Mouse (Mus musculus) cerebellum, adult 18-20 months (tissue): ENCODE measurements around the gene Ift57.

Experiments used
- DNase-seq, 2 experiments: peaks; one replicate each; pipeline ENCODE4 v3.0.0; 2021

Gene Ift57

GRCm38 (mm10) chr16:49698620-49699525 is at the start of gene Ift57:
Ift57 (plus strand) TSS chr16:49699233.
- peak; percentile 98 to 99 for DNase-seq

GRCm38 (mm10) chr16:49657182-49657581 is 41.9 kb upstream of the Ift57 start:
- DNase-seq = no peak

- no peak for DNase-seq
These were observed 41.0 kb upstream of the Ift57 start for GRCm38 (mm10) chr16:49658029-49658428.

DNA sequence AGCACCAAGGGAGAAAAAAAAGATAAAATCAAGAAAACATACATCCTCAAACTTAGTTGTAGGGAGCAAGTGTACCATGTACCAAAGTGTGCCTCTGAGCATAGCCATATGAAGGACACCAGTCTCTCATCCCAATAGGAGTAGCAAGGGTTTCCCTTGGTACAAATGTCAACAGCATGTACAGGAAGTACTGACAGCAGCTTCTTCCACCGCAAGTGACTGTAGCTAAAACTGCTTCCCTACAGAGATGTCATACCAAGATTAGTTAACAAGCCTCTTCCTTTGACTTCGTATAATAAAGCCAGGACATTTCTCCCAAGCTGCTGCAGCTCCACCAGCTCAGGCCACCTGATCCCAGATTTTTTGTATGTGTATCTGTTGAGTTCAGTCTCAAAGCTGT is 39.9 kb upstream of the Ift57 start:
- DNase-seq = no peak

DNA sequence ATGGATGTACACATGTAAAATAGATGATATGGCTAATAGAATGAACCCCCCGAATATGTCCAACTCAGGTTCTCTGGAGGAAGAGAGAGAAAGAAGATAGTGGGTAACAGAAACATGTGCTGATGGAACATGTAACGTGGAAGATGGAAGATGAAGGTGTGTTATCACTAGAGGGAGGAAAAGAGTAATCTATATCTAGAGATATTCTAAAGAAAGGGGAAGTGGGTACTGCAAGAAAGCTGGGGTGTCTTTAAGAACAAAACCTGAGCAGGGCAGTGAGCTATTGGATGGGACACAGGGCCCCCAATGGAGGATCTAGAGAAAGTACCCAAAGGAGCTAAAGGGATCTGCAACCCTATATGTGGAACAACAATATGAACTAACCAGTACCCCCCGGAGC is 38.9 kb upstream of the Ift57 start:
- no peak for DNase-seq

DNA sequence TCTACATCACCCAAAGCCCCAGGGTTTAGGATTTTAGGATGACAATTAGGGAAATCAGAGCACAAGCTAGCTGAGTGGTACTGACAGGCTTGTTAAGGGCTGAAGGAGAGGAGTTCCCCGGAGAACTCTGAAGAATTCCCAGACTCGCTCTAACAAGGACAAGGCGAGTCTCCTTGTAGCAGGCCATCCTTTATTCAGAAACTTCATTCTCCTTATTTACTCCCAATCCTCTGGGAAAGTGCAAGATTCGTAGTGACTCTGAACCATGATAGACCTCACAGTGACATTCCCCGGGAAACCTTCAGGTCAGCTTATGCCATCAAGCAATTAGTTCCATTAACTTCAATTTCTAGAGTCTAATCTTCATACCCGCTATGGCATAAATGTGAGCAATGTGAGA is 36.8 kb upstream of the Ift57 start:
- no peak for DNase-seq

DNA sequence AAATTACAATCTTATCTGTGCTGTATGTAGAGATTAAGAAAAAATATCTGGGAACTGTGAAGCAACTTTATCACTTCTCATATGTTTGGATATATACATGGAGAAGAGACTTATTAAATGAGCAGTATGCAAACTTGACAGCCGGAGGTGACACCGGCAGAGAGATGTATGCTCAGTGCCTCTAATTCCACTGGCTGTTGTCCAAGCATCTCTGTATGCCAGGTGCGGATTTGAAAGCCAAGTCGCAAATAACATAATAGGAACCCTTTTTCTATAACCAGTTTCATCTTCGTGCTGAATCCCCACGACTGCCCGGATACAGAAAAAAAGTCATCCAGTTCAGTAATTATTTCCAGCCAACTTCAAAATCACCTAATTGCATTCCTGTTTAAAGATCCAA is 34.4 kb upstream of the Ift57 start:
- peak; percentile 41 to 47 for DNase-seq

DNA sequence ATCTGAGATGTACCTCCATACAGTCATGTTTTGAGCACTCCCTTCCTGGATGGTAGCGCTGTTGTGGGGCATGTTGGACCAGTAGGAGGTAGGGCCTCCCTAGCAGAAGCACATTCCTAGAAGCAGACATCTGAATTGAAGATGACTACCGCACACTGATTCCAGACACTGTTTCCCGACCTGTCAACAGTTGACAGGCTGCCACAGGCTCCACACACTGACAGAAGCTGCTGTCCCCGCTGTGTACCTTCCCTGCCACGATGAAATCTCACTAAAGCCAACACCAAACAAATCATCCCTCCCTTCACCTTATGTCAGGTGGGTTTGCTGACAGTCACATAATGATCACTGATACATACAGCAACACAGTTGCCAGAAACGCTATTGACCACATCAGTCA is 19.4 kb upstream of the Ift57 start:
- no peak for DNase-seq

GRCm38 (mm10) chr16:49684961-49685360 is 14.1 kb upstream of the Ift57 start:
- DNase-seq = no peak

GRCm38 (mm10) chr16:49699821-49700220 is 788 bp downstream of the Ift57 start:
- DNase-seq = no peak

DNA sequence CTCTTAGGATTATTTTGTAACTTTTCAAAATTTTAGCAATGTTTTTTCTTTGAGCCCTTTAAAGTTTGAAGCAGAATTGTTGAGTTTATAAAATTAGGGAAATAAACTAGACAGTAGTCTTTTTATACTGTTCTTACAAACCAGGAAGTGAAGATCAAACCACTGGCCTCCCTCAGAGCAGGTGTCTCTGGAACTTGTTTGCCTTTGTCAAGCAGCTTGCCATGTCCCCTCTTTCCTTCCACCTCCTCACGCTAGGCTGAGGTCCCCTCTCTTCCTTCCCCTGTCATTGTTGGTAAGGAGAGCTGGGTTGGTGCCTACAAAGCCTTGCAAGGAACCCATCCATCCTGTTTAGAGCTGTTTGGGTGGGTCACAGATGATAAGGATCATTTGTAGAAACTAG is 9.0 kb downstream of the Ift57 start:
- no peak for DNase-seq

GRCm38 (mm10) chr16:49710188-49710587 is 11.2 kb downstream of the Ift57 start:
- no peak for DNase-seq

DNA sequence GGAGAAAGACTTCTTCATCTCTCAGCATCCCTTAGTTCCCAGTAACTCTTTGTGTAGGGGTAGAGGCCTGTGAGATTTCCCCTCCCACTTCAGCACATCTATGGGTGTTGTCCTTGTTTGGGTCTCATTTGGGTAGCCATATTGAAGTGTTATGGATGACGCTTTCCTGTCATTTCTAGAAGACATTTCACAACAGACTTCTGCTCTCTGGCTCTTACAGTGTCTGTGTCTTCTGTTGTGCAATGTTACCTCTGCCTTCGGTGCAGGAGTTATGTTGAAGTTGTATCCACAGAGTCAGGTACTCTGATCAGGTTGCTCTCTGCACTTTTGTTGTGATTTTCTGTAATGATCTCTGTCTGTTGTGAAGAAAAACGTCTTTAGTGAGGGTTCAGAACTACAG is 14.3 kb downstream of the Ift57 start:
- DNase-seq = no peak

GRCm38 (mm10) chr16:49720671-49721070 is 21.6 kb downstream of the Ift57 start:
- peak; percentile 51 to 64 for DNase-seq

DNA sequence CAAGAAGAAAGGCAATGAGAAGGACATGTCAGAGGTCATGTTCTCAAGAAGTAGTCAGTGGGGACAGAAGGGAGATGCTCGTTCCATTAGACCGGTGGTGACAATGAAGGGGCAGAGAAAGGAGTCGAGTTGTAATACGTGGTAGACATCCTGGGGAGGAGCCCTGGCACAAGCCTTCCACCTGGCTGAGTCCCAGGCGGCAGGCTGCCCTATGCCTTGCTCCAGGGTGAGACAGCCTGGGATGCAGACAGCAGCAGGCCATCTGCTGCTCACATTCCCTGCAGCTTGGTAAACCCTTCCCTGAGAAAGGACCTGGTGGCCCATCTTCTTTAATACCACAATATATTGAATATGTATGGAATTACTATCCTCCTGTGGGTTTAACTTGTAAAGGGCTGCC is 22.6 kb downstream of the Ift57 start:
- peak; percentile 91 to 92 for DNase-seq

- peak in 1 of 2 experiments; percentile 16 for DNase-seq
These were observed 24.2 kb downstream of the Ift57 start for GRCm38 (mm10) chr16:49723222-49723621.

GRCm38 (mm10) chr16:49724232-49724631 is 25.2 kb downstream of the Ift57 start:
- no peak for DNase-seq

DNA sequence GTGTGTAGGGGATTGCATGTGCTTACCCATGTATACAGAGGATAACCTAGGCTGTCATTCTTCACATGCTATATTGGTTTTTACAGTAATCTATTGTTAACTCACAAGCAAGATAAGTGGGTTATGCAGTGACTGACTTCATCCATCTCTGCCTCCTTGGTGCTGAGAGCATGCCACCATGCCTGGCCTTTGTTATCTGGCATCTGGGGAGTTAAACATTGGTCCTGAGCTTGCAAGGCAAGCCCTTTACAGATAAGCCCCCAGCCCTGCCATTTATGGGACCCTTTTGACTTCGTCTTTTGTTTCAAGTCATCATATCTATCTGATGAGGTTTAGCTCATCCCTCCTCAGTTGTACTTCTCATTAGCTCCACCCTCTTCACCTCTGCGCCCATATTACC is 25.9 kb downstream of the Ift57 start:
- DNase-seq = no peak

GRCm38 (mm10) chr16:49725446-49725845 is 26.4 kb downstream of the Ift57 start:
- no peak for DNase-seq

DNA sequence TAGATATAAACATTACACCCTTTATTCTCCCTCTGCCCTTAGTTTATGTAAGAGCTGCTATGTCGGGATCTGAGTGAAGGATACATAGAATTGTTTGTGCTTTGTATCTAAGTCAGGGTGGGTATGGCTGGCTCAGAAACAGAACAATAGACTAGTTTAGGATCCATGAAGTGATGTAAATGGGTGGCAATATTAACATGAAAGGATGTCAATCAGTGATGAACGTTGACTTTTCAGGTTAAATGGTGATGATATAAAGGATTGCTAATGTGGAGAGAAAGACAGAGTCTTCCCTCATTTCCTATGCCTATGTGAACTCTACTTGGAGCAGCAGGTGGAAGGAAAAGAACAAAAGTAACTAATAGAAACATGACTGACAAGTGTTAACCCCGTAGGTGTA is 27.2 kb downstream of the Ift57 start:
- DNase-seq = no peak

DNA sequence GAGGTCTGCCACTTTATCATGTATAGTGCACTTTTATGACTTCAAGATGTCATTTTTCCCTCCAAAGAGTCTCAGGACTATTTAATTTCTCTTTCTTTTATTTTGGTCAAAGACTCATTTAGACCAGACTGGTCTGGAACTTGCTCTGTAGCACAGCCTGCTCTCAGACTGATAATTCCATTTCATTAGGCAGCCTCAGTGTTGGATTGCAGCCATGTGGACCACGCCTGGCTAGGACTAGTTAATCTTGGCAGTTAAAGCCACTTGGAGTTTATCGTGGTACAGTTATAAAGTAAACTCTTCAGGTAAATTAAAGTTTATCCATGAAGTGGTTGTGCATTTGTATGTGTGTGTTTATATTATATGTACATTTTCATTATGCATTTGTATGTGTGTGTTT is 27.7 kb downstream of the Ift57 start:
- DNase-seq = no peak

- no peak for DNase-seq
These were observed 37.5 kb downstream of the Ift57 start for GRCm38 (mm10) chr16:49736536-49736935.

- DNase-seq = no peak
These were observed 48.3 kb downstream of the Ift57 start for GRCm38 (mm10) chr16:49747360-49747759.

DNA sequence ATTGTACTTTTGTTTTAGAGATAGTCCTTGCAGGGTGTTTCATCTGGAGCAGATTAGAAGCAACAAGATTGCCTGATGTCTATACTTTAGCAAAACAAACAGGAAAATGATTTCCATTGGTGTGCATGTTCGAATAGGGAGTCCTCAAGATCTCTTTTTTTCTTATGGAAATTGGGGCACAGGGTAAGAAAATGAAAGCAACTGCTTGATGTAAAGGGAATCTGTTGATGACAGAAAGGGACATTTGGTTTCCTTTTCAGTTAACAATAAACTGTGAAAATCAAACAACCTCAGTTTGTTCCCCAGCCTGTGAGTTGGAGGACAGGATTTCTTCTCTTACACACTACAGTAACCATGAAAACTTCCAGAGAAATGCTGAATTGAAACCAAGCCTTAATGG is 53.9 kb downstream of the Ift57 start:
- DNase-seq = no peak

DNA sequence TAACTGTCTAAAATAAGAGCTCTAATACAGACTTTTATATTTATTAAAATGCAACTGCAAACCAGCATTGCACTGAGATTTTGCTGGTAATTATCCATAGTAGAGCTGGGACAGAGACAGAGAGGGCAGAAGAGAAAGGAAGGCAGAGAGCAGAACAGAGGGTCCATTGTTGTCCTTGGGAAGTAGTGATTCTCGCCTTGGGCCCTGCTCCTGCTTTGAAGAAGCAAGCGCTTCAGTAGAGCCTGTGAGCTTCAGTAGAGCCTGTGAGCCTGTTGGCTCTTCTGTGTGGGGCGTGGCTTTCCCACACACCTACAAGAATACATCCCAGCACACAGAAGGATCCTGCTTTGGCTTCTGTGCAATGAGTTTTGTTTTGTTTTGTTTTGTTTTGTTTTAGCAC is 54.3 kb downstream of the Ift57 start:
- DNase-seq = no peak
